ENCODE assay signal across 13 mouse cellular contexts in the genomic region with DNA sequence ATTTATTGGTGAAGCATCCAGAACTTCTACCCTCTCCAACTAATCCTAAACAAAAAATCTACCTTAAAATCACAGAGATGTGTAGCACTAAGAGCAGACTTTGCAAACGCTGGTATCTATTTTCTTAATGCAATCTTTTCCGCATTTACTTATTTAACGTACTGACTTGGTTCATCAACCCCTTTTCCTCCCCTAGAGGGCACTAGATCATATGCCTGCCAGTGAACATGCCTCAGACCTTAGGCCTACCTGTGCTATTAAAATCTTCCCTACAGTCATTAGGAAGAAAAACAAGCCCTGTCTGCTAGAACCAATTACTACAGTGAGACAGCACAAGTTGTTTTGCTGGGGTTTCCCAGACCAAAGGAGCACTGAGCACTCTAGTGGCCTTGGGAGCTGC.
A peak's percentile ranks its signal among the peaks of the same experiment; 100 is the strongest.
DNase-seq lines count a peak whose midpoint lies in the region; ATAC-seq and TF ChIP-seq lines count a peak whose summit lies in the region.
"Had no signal": no experiment of that assay in that cellular context is flagged by ENCODE, and none has a peak within 500 bp of the region (broad histone marks: within the 10 kb centered on the region; RNA-seq: fewer than 3 reads in every experiment).

No protein-coding gene starts in this region.

- H3K36me3 ChIP-seq in liver, adult 2 months (ENCODE audit: control insufficient read depth, insufficient read depth, low read length): no peaks in the 10 kb centered on the region
- H3K36me3 ChIP-seq in liver, embryonic 12.5 days: no peaks in the 10 kb centered on the region
- no peaks in the 10 kb centered on the region for H3K36me3 ChIP-seq in E14TG2a.4 (ENCODE audit: insufficient read depth, low read length)
- H3K36me3 ChIP-seq: hindbrain, embryonic 13.5 days; limb, embryonic 15.5 days; neural tube, embryonic 15.5 days had no signal

- WGBS in liver, adult 2 months: 70% methylated on average over 3 of the region's 3 CpGs
- WGBS in liver, embryonic 12.5 days (ENCODE audit: insufficient replicate concordance): 62% methylated on average over 3 of the region's 3 CpGs

- TF ChIP-seq CTCF in gastrocnemius, adult 2 months (IDR thresholded peaks at IDR 0.05): peak; percentile 21; the same call in 1 of the 2 replicates
- no peak for TF ChIP-seq CTCF in liver, adult 2 months (IDR thresholded peaks at IDR 0.05; ENCODE audit: low read depth, low read length)
- peak; percentile 35 for TF ChIP-seq CTCF in E14TG2a.4 (conservative IDR thresholded peaks at IDR 0.05; ENCODE audit: low read length)

- no peak for DNase-seq in gastrocnemius, adult 2 months
- no peak for DNase-seq in gastrocnemius, postnatal 25 days
- peak; percentile 5 for DNase-seq in liver, adult 2 months (ENCODE audit: extremely low read depth, low read depth, low spot score)
- DNase-seq in adipocyte (ENCODE audit: low spot score): peak; percentile 5
- DNase-seq in frontal cortex, adult 2 months (ENCODE audit: extremely low spot score in 1 of 2, low spot score in 1 of 2): no peak
- no peak for DNase-seq in left cerebral cortex, postnatal 4 days
- DNase-seq: gastrocnemius, postnatal 10 days had no signal

- TF ChIP-seq POLR2A in liver, adult 2 months (IDR thresholded peaks at IDR 0.05; ENCODE audit: extremely low read depth, insufficient read depth, low read length): no peak

- no peaks in the 10 kb centered on the region for H3K9me3 ChIP-seq in liver, embryonic 12.5 days (replicated peaks)
- H3K9me3 ChIP-seq in E14TG2a.4 (ENCODE audit: low read length): no peaks in the 10 kb centered on the region
- H3K9me3 ChIP-seq: hindbrain, embryonic 13.5 days; limb, embryonic 15.5 days; neural tube, embryonic 15.5 days had no signal

- no peaks in the 10 kb centered on the region for H3K4me1 ChIP-seq in liver, adult 2 months (ENCODE audit: control insufficient read depth, insufficient read depth, low read length)
- no peaks in the 10 kb centered on the region for H3K4me1 ChIP-seq in liver, embryonic 12.5 days
- no peaks in the 10 kb centered on the region for H3K4me1 ChIP-seq in E14TG2a.4 (replicated peaks; ENCODE audit: low read depth, low read length)
- H3K4me1 ChIP-seq: hindbrain, embryonic 13.5 days; limb, embryonic 15.5 days; neural tube, embryonic 15.5 days had no signal

- H3K27ac ChIP-seq in gastrocnemius, adult 2 months: no peak overlapping the region
- H3K27ac ChIP-seq in liver, adult 2 months (replicated peaks; ENCODE audit: insufficient read depth, low read depth, low read length): no peak overlapping the region
- no peak overlapping the region for H3K27ac ChIP-seq in liver, embryonic 12.5 days
- H3K27ac ChIP-seq: hindbrain, embryonic 13.5 days; limb, embryonic 15.5 days; macrophage; neural tube, embryonic 15.5 days had no signal

- H3K27me3 ChIP-seq in liver, adult 2 months (ENCODE audit: control insufficient read depth, insufficient read depth, low read length): no peaks in the 10 kb centered on the region
- H3K27me3 ChIP-seq in liver, embryonic 12.5 days (replicated peaks): no peaks in the 10 kb centered on the region
- no peaks in the 10 kb centered on the region for H3K27me3 ChIP-seq in E14TG2a.4 (ENCODE audit: insufficient read depth, low read length)
- H3K27me3 ChIP-seq: hindbrain, embryonic 13.5 days; limb, embryonic 15.5 days; neural tube, embryonic 15.5 days had no signal

- H3K4me2 ChIP-seq in liver, embryonic 12.5 days: no peak overlapping the region
- H3K4me2 ChIP-seq: hindbrain, embryonic 13.5 days; limb, embryonic 15.5 days; neural tube, embryonic 15.5 days had no signal

- intact Hi-C loops in gastrocnemius, adult 2 months (cut with DNase I): no loop called here
- intact Hi-C loops in left cerebral cortex, postnatal 4 days (cut with DNase I): no loop called here

- H3K9ac ChIP-seq in liver, adult 2 months (ENCODE audit: low read depth, low read length): no peak overlapping the region
- H3K9ac ChIP-seq in liver, embryonic 12.5 days: no peak overlapping the region
- H3K9ac ChIP-seq: hindbrain, embryonic 13.5 days; limb, embryonic 15.5 days; neural tube, embryonic 15.5 days had no signal

- no peak overlapping the region for H3K4me3 ChIP-seq in gastrocnemius, adult 2 months
- no peak overlapping the region for H3K4me3 ChIP-seq in liver, adult 2 months (ENCODE audit: insufficient read depth, low read depth, low read length)
- H3K4me3 ChIP-seq in liver, embryonic 12.5 days: no peak overlapping the region
- H3K4me3 ChIP-seq in E14TG2a.4 (replicated peaks; ENCODE audit: low read length): no peak overlapping the region
- H3K4me3 ChIP-seq: hindbrain, embryonic 13.5 days; limb, embryonic 15.5 days; neural tube, embryonic 15.5 days had no signal

- no peak for ATAC-seq in liver, embryonic 12.5 days

- H3K79me2 ChIP-seq in liver, adult 2 months (ENCODE audit: control insufficient read depth, insufficient read depth, low read length): no peaks in the 10 kb centered on the region

Comparison
In these comparisons a context has a peak if more than half of its experiments do, and no peak if none do; other contexts are left out.
1. DNase-seq: peak in liver, adult 2 months (single experiment) and adipocyte (single experiment); none in gastrocnemius, adult 2 months (single experiment), gastrocnemius, postnatal 25 days (single experiment), frontal cortex, adult 2 months (0 of 2) and left cerebral cortex, postnatal 4 days (single experiment).